Mouse (Mus musculus): Measurements from ENCODE around the gene Grm7. TPM values are rescaled to one million over a fixed set of nuclear protein-coding genes. Genes with fewer than 3 reads are reported as not detected.

Gene Grm7
- polyA plus RNA-seq, 1 experiment = 0.13 TPM

GRCm38 (mm10) chr6:111105485-111105884 lies 460.1 kb downstream of the Grm7 start:
- DNase-seq = no peak
- H3K27ac ChIP-seq (ENCODE audit: control insufficient read depth, insufficient read depth, low read length) = no peak overlapping the region
- 75% methylated on average over 1 of the region's 1 CpGs for WGBS
- H3K27me3 ChIP-seq (ENCODE audit: control insufficient read depth, insufficient read depth, low read length) = no peaks in the 10 kb centered on the region
- no peaks in the 10 kb centered on the region for H3K4me1 ChIP-seq (replicated peaks; ENCODE audit: control insufficient read depth, insufficient read depth, low read length)
- H3K36me3 ChIP-seq (ENCODE audit: control insufficient read depth, insufficient read depth, low read length) = no peaks in the 10 kb centered on the region
- TF ChIP-seq CTCF (IDR thresholded peaks at IDR 0.05; ENCODE audit: borderline replicate concordance, control insufficient read depth, extremely low read depth, insufficient read depth, low read length, poor library complexity) = no peak
- no peak for TF ChIP-seq POLR2A (IDR thresholded peaks at IDR 0.05; ENCODE audit: control insufficient read depth, extremely low read depth, insufficient read depth, low read length, poor library complexity)
- no peak overlapping the region for H3K4me3 ChIP-seq (ENCODE audit: control insufficient read depth, insufficient read depth, low read length)

- WGBS = 71% methylated on average over 1 of the region's 1 CpGs
- H3K36me3 ChIP-seq (ENCODE audit: control insufficient read depth, insufficient read depth, low read length) = no peaks in the 10 kb centered on the region
- no peak for DNase-seq
- no peak overlapping the region for H3K4me3 ChIP-seq (ENCODE audit: control insufficient read depth, insufficient read depth, low read length)
- H3K4me1 ChIP-seq (replicated peaks; ENCODE audit: control insufficient read depth, insufficient read depth, low read length) = no peaks in the 10 kb centered on the region
- H3K27me3 ChIP-seq (ENCODE audit: control insufficient read depth, insufficient read depth, low read length) = no peaks in the 10 kb centered on the region
- TF ChIP-seq CTCF (IDR thresholded peaks at IDR 0.05; ENCODE audit: borderline replicate concordance, control insufficient read depth, extremely low read depth, insufficient read depth, low read length, poor library complexity) (no peak), POLR2A (IDR thresholded peaks at IDR 0.05; ENCODE audit: control insufficient read depth, extremely low read depth, insufficient read depth, low read length, poor library complexity) (no peak)
- H3K27ac ChIP-seq (ENCODE audit: control insufficient read depth, insufficient read depth, low read length) = no peak overlapping the region
Observed at GRCm38 (mm10) chr6:111161037-111161436, 515.7 kb downstream of the Grm7 start.

- H3K27ac ChIP-seq (ENCODE audit: control insufficient read depth, insufficient read depth, low read length) = no peak overlapping the region
- H3K36me3 ChIP-seq (ENCODE audit: control insufficient read depth, insufficient read depth, low read length) = no peaks in the 10 kb centered on the region
- DNase-seq = no peak
- WGBS = 92% methylated on average over 3 of the region's 3 CpGs
- no peak overlapping the region for H3K4me3 ChIP-seq (ENCODE audit: control insufficient read depth, insufficient read depth, low read length)
- no peaks in the 10 kb centered on the region for H3K4me1 ChIP-seq (replicated peaks; ENCODE audit: control insufficient read depth, insufficient read depth, low read length)
- no peaks in the 10 kb centered on the region for H3K27me3 ChIP-seq (ENCODE audit: control insufficient read depth, insufficient read depth, low read length)
- TF ChIP-seq POLR2A (IDR thresholded peaks at IDR 0.05; ENCODE audit: control insufficient read depth, extremely low read depth, insufficient read depth, low read length, poor library complexity) (no peak), CTCF (IDR thresholded peaks at IDR 0.05; ENCODE audit: borderline replicate concordance, control insufficient read depth, extremely low read depth, insufficient read depth, low read length, poor library complexity) (no peak)
Observed at GRCm38 (mm10) chr6:111195333-111195732, 550.0 kb downstream of the Grm7 start.

GRCm38 (mm10) chr6:111221083-111221729 lies 575.8 kb downstream of the Grm7 start:
- Histone ChIP-seq H3K36me3 (ENCODE audit: control insufficient read depth, insufficient read depth, low read length) (no peaks in the 10 kb centered on the region), H3K27ac (ENCODE audit: control insufficient read depth, insufficient read depth, low read length) (no peak overlapping the region), H3K4me1 (replicated peaks; ENCODE audit: control insufficient read depth, insufficient read depth, low read length) (no peaks in the 10 kb centered on the region), H3K27me3 (ENCODE audit: control insufficient read depth, insufficient read depth, low read length) (no peaks in the 10 kb centered on the region), H3K4me3 (ENCODE audit: control insufficient read depth, insufficient read depth, low read length) (no peak overlapping the region)
- no peak for TF ChIP-seq CTCF (IDR thresholded peaks at IDR 0.05; ENCODE audit: borderline replicate concordance, control insufficient read depth, extremely low read depth, insufficient read depth, low read length, poor library complexity)
- TF ChIP-seq POLR2A (IDR thresholded peaks at IDR 0.05; ENCODE audit: control insufficient read depth, extremely low read depth, insufficient read depth, low read length, poor library complexity) = no peak
- no peak for DNase-seq
- 71% methylated on average over 6 of the region's 6 CpGs for WGBS

GRCm38 (mm10) chr6:111255215-111255614 lies 609.8 kb downstream of the Grm7 start:
- TF ChIP-seq CTCF (IDR thresholded peaks at IDR 0.05; ENCODE audit: borderline replicate concordance, control insufficient read depth, extremely low read depth, insufficient read depth, low read length, poor library complexity) (no peak), POLR2A (IDR thresholded peaks at IDR 0.05; ENCODE audit: control insufficient read depth, extremely low read depth, insufficient read depth, low read length, poor library complexity) (no peak)
- Histone ChIP-seq H3K4me1 (replicated peaks; ENCODE audit: control insufficient read depth, insufficient read depth, low read length) (no peaks in the 10 kb centered on the region), H3K36me3 (ENCODE audit: control insufficient read depth, insufficient read depth, low read length) (no peaks in the 10 kb centered on the region), H3K27me3 (ENCODE audit: control insufficient read depth, insufficient read depth, low read length) (no peaks in the 10 kb centered on the region), H3K27ac (ENCODE audit: control insufficient read depth, insufficient read depth, low read length) (no peak overlapping the region), H3K4me3 (ENCODE audit: control insufficient read depth, insufficient read depth, low read length) (no peak overlapping the region)
- WGBS = 87% methylated on average over 5 of the region's 5 CpGs
- no peak for DNase-seq

- H3K36me3 ChIP-seq (ENCODE audit: control insufficient read depth, insufficient read depth, low read length) = no peaks in the 10 kb centered on the region
- H3K4me1 ChIP-seq (replicated peaks; ENCODE audit: control insufficient read depth, insufficient read depth, low read length) = no peaks in the 10 kb centered on the region
- no peak for TF ChIP-seq CTCF (IDR thresholded peaks at IDR 0.05; ENCODE audit: borderline replicate concordance, control insufficient read depth, extremely low read depth, insufficient read depth, low read length, poor library complexity)
- TF ChIP-seq POLR2A (IDR thresholded peaks at IDR 0.05; ENCODE audit: control insufficient read depth, extremely low read depth, insufficient read depth, low read length, poor library complexity) = no peak
- no peak for DNase-seq
- WGBS = 92% methylated on average over 3 of the region's 3 CpGs
- no peak overlapping the region for H3K27ac ChIP-seq (ENCODE audit: control insufficient read depth, insufficient read depth, low read length)
- no peak overlapping the region for H3K4me3 ChIP-seq (ENCODE audit: control insufficient read depth, insufficient read depth, low read length)
- H3K27me3 ChIP-seq (ENCODE audit: control insufficient read depth, insufficient read depth, low read length) = no peaks in the 10 kb centered on the region
Observed at GRCm38 (mm10) chr6:111256939-111257338, 611.6 kb downstream of the Grm7 start.

- no peak overlapping the region for H3K27ac ChIP-seq (ENCODE audit: control insufficient read depth, insufficient read depth, low read length)
- H3K4me3 ChIP-seq (ENCODE audit: control insufficient read depth, insufficient read depth, low read length) = no peak overlapping the region
- no peak for TF ChIP-seq CTCF (IDR thresholded peaks at IDR 0.05; ENCODE audit: borderline replicate concordance, control insufficient read depth, extremely low read depth, insufficient read depth, low read length, poor library complexity)
- TF ChIP-seq POLR2A (IDR thresholded peaks at IDR 0.05; ENCODE audit: control insufficient read depth, extremely low read depth, insufficient read depth, low read length, poor library complexity) = no peak
- DNase-seq = no peak
- no peaks in the 10 kb centered on the region for H3K4me1 ChIP-seq (replicated peaks; ENCODE audit: control insufficient read depth, insufficient read depth, low read length)
- H3K27me3 ChIP-seq (ENCODE audit: control insufficient read depth, insufficient read depth, low read length) = no peaks in the 10 kb centered on the region
- 80% methylated on average over 3 of the region's 3 CpGs for WGBS
- H3K36me3 ChIP-seq (ENCODE audit: control insufficient read depth, insufficient read depth, low read length) = no peaks in the 10 kb centered on the region
Observed at GRCm38 (mm10) chr6:111258256-111258655, 612.9 kb downstream of the Grm7 start.
